Mouse (Mus musculus): ENCODE measurements around the gene C730034F03Rik. TPM values are rescaled to one million over a fixed set of nuclear protein-coding genes. Genes with fewer than 3 reads are reported as not detected.

C730034F03Rik gene
- polyA plus RNA-seq, 1 experiment from 2014 or later, result 4.6 TPM

DNA sequence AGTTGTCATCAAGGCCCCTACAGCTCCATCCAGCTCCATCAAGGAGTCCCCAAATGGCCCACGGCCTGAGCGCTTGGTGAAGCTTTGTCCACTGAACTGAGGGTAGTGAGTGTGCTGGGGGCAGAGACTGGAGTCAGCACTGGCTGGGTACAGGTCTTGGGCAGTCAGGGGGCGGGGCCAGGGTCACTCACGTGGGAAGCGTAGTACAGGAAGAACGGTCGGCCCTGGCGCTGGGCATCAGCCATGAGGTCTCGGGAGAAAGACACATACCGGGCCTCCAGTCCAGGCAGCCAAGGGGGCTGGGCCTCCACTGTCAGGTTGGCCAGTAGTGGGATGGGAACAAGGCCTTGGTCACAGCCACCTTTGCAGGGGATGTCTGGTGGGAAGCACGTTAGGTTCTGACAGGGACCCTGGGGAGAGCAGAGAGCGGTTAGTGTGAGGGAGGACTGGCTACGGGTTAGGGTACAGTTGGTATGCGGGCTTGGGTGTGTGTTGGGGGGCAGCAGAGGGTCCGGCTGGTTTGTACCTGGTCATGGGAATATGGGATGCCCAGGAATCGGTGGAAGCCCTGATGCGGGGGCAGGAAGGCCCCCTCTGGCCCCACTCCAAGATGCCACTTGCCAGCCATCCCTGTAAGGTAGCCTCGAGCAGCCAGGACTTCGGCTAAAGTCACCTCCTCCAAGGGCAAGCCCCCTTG lies 45.4 kb downstream of the C730034F03Rik start:
- Histone ChIP-seq H3K36me3 (ENCODE audit: control insufficient read depth, insufficient read depth, low read length) (no peaks in the 10 kb centered on the region), H3K27ac (replicated peaks; ENCODE audit: low read depth, low read length) (no peak overlapping the region), H3K4me2 (ENCODE audit: low read length) (peak overlapping the region; percentile 87), H3K9ac (replicated peaks; ENCODE audit: low read length) (no peak overlapping the region), H3K9me3 (ENCODE audit: control insufficient read depth, low read length) (no peaks in the 10 kb centered on the region), H3K27me3 (ENCODE audit: control insufficient read depth, insufficient read depth, low read length) (no peaks in the 10 kb centered on the region), H3K4me1 (ENCODE audit: control insufficient read depth, insufficient read depth, low read length) (peaks cover 11% of the 10 kb centered on the region), H3K4me3 (replicated peaks; ENCODE audit: low read depth, low read length) (peak overlapping the region; percentile 57; the same call in 1 of the 2 replicates)
- 89% methylated on average over 19 of the region's 19 CpGs for WGBS
- ATAC-seq (ENCODE audit: low FRiP score, low TSS enrichment) (no peak), DNase-seq (no peak)

DNA sequence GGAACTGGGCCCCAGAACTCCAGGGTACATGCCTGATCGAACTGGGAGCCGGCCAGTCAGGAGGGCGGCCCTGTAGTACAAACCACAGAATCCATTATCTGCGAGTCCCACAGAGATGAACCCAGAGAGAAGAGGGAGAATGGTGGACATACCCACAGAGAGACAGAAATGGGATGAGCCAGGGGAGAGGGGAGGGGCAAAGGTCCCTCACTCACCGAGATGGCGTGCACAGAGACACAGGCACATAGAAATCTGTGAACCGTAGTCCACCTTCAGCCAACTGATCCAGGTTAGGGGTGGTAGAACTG lies 45.9 kb downstream of the C730034F03Rik start:
- Histone ChIP-seq H3K9me3 (ENCODE audit: control insufficient read depth, low read length) (no peaks in the 10 kb centered on the region), H3K9ac (replicated peaks; ENCODE audit: low read length) (peak overlapping the region; percentile 65; the same call in 1 of the 2 replicates), H3K4me2 (ENCODE audit: low read length) (peak overlapping the region; percentile 87), H3K4me1 (ENCODE audit: control insufficient read depth, insufficient read depth, low read length) (peaks cover 11% of the 10 kb centered on the region), H3K36me3 (ENCODE audit: control insufficient read depth, insufficient read depth, low read length) (no peaks in the 10 kb centered on the region), H3K27ac (replicated peaks; ENCODE audit: low read depth, low read length) (no peak overlapping the region; the same call in 1 of the 2 replicates), H3K4me3 (replicated peaks; ENCODE audit: low read depth, low read length) (peak overlapping the region; percentile 57), H3K27me3 (ENCODE audit: control insufficient read depth, insufficient read depth, low read length) (no peaks in the 10 kb centered on the region)
- DNase-seq, result no peak
- WGBS, result 85% methylated on average over 7 of the region's 7 CpGs
- no peak for ATAC-seq (ENCODE audit: low FRiP score, low TSS enrichment)

DNA sequence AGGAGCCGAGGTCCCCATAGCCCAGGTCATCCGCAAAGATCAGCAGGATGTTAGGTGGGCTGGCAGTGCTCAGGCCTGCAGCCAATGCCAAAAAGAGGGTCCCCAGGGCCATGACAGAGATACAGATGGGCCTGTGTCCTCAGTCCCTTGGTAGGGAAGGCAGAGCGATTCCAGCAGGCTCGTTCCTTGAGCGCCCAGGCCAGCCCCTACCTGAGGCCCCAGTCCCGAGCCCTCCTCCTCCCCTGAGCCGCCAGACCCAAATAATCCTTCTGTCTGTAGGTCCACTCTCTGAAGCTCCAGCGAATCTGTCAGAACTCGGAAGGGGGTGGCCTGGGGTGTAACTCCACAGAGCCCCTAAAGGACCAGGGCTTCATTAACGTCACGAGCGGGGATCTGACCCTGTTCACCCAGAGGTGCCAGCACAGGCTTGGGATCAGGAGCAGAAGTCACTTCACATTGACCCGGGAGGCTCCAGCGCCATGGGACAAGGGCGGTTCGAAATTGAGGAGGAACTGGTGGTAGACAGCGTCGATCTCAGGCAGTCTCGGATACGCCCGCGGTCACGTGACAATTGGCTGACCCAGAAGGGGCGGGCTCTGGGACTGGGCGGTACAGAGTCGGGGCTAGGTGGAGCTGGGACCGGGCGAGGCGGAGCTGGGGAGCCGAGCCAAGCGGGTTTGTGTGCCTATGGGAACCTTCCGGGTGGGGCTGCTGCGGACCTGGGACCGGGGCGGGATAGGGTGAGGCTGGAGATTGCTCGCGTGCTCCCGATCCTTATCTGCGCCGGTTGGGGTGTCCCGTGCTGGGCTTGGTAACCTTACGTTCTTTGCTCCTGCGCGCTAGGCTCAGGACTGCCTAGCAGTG lies 46.5 kb downstream of the C730034F03Rik start:
- WGBS, result 8% methylated on average over 44 of the region's 44 CpGs
- DNase-seq, result peak; percentile 91
- Histone ChIP-seq H3K36me3 (ENCODE audit: control insufficient read depth, insufficient read depth, low read length) (no peaks in the 10 kb centered on the region), H3K27me3 (ENCODE audit: control insufficient read depth, insufficient read depth, low read length) (no peaks in the 10 kb centered on the region), H3K9me3 (ENCODE audit: control insufficient read depth, low read length) (no peaks in the 10 kb centered on the region), H3K4me3 (replicated peaks; ENCODE audit: low read depth, low read length) (peak overlapping the region; percentile 57), H3K27ac (replicated peaks; ENCODE audit: low read depth, low read length) (peak overlapping the region; percentile 81), H3K4me2 (ENCODE audit: low read length) (peak overlapping the region; percentile 87), H3K9ac (replicated peaks; ENCODE audit: low read length) (peak overlapping the region; percentile 65), H3K4me1 (ENCODE audit: control insufficient read depth, insufficient read depth, low read length) (peaks cover 11% of the 10 kb centered on the region)
- peak; percentile 95 for ATAC-seq (ENCODE audit: low FRiP score, low TSS enrichment)

DNA sequence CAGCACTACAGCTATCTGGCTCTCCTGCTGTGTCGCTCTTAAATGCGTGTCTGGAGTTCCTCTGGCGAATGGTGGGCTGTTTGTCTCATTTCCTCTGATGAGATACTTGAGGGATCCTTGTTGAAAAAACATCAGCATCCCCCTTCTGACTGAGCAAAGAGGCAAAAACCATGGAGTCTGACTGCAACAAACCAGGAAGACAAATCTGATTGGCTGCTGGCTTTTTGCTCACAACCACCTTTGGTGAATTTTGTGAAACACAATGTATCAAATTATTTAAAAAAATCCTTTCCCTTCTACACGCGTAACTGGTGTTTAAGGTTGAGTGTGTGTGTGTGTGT lies 47.1 kb downstream of the C730034F03Rik start:
- Histone ChIP-seq H3K9ac (replicated peaks; ENCODE audit: low read length) (peak overlapping the region; percentile 65), H3K4me2 (ENCODE audit: low read length) (peak overlapping the region; percentile 87), H3K27me3 (ENCODE audit: control insufficient read depth, insufficient read depth, low read length) (no peaks in the 10 kb centered on the region), H3K9me3 (ENCODE audit: control insufficient read depth, low read length) (no peaks in the 10 kb centered on the region), H3K4me1 (ENCODE audit: control insufficient read depth, insufficient read depth, low read length) (peaks cover 11% of the 10 kb centered on the region), H3K4me3 (replicated peaks; ENCODE audit: low read depth, low read length) (peak overlapping the region; percentile 57), H3K27ac (replicated peaks; ENCODE audit: low read depth, low read length) (peak overlapping the region; percentile 81), H3K36me3 (ENCODE audit: control insufficient read depth, insufficient read depth, low read length) (no peaks in the 10 kb centered on the region)
- WGBS, result 8% methylated on average over 5 of the region's 5 CpGs
- no peak; the same call in 1 of the 2 replicates for ATAC-seq (ENCODE audit: low FRiP score, low TSS enrichment)
- no peak for DNase-seq

DNA sequence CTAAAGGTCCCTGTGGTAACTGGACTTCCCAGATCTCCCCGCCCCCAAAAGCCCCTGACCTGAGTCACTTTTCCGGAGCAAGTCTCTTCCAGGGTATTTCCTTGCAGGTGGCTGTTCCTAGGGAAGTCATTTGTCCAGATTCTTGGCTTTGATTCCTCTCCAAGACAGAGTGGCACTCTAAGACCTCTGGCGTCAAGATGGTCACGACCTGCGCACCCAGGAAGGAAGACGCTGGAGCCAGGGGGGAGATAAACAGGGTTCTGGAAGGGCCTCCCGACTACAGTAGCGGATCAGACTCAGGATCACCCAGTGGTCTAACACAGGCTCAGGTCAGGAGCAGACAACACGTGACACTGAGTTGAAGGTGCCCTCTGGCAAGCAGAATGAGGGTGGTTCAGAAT lies 47.7 kb downstream of the C730034F03Rik start, which contains the start of gene Arsa:
Gene Arsa, minus strand, starts transcription at position 335 of the 401 bp plus-strand sequence.
- whole genome bisulfite sequencing, result 28% methylated on average over 9 of the region's 9 CpGs
- DNase-seq, result no peak

DNA sequence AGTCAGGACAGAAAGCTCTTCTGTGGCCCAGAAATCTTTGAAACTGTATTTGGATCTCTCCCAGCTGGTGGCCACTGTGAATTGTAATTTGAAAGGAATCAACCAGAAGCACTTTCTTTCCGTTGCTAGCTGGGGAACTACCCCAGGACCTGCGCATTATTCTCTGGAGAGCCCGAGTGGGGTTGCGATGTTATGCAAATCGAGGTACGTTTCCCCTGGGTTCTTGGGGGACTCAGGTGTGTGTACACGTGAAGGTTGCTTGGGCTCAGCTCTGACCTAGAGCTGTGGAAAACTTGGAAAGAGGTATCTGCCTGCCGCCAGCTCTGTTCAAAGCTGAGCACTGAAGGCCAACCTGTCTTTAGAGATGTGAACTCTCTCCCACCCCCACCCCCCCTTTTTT lies 48.4 kb downstream of the C730034F03Rik start:
- no peaks in the 10 kb centered on the region for H3K9me3 ChIP-seq (ENCODE audit: control insufficient read depth, low read length)
- no peak overlapping the region for H3K4me2 ChIP-seq (ENCODE audit: low read length)
- ATAC-seq (ENCODE audit: low FRiP score, low TSS enrichment) (no peak), DNase-seq (no peak)
- H3K27me3 ChIP-seq (ENCODE audit: control insufficient read depth, insufficient read depth, low read length), result no peaks in the 10 kb centered on the region
- H3K36me3 ChIP-seq (ENCODE audit: control insufficient read depth, insufficient read depth, low read length), result no peaks in the 10 kb centered on the region
- no peak overlapping the region for H3K27ac ChIP-seq (replicated peaks; ENCODE audit: low read depth, low read length)
- no peak overlapping the region for H3K4me3 ChIP-seq (replicated peaks; ENCODE audit: low read depth, low read length)
- peaks cover 11% of the 10 kb centered on the region for H3K4me1 ChIP-seq (ENCODE audit: control insufficient read depth, insufficient read depth, low read length)
- WGBS, result 42% methylated on average over 8 of the region's 8 CpGs
- no peak overlapping the region for H3K9ac ChIP-seq (replicated peaks; ENCODE audit: low read length)

More for the DNA sequence above, 47.7 kb downstream of the C730034F03Rik start, which contains the start of gene Arsa:
- Histone ChIP-seq H3K27me3 (ENCODE audit: control insufficient read depth, insufficient read depth, low read length) (no peaks in the 10 kb centered on the region), H3K4me1 (ENCODE audit: control insufficient read depth, insufficient read depth, low read length) (peaks cover 11% of the 10 kb centered on the region), H3K9me3 (ENCODE audit: control insufficient read depth, low read length) (no peaks in the 10 kb centered on the region), H3K36me3 (ENCODE audit: control insufficient read depth, insufficient read depth, low read length) (no peaks in the 10 kb centered on the region), H3K9ac (replicated peaks; ENCODE audit: low read length) (peak within 1 kb of the TSS; percentile 65), H3K27ac (replicated peaks; ENCODE audit: low read depth, low read length) (peak within 1 kb of the TSS; percentile 81), H3K4me3 (replicated peaks; ENCODE audit: low read depth, low read length) (peak within 1 kb of the TSS; percentile 57), H3K4me2 (ENCODE audit: low read length) (peak within 1 kb of the TSS; percentile 87)
- ATAC-seq (ENCODE audit: low FRiP score, low TSS enrichment), result no peak

DNA sequence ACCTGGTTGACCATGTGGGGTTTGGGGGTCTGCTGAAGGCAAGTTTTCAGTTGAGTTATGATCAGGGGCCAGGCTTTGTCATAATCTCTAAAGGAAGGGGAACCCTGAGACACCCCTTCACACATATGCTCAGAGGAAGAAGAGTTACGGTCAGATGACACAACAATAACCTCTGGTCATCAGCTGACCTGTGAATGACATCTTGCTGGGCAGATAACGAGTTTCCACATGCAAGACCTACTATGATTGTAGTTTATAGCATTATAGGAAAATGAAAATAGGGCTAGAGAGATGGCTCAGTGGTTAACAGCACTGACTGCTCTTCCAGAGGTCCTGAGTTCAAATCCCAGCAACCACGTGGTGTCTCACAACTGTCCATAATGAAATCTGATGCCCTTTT lies 49.2 kb downstream of the C730034F03Rik start:
- H3K4me2 ChIP-seq (ENCODE audit: low read length), result no peak overlapping the region
- peaks cover 11% of the 10 kb centered on the region for H3K4me1 ChIP-seq (ENCODE audit: control insufficient read depth, insufficient read depth, low read length)
- H3K9me3 ChIP-seq (ENCODE audit: control insufficient read depth, low read length), result no peaks in the 10 kb centered on the region
- no peak overlapping the region for H3K9ac ChIP-seq (replicated peaks; ENCODE audit: low read length)
- no peaks in the 10 kb centered on the region for H3K27me3 ChIP-seq (ENCODE audit: control insufficient read depth, insufficient read depth, low read length)
- H3K36me3 ChIP-seq (ENCODE audit: control insufficient read depth, insufficient read depth, low read length), result no peaks in the 10 kb centered on the region
- DNase-seq, result no peak
- H3K4me3 ChIP-seq (replicated peaks; ENCODE audit: low read depth, low read length), result no peak overlapping the region
- no peak overlapping the region for H3K27ac ChIP-seq (replicated peaks; ENCODE audit: low read depth, low read length)
- no peak for ATAC-seq (ENCODE audit: low FRiP score, low TSS enrichment)
- WGBS, result 88% methylated on average over 3 of the region's 3 CpGs
